Mouse (Mus musculus) mesoderm, embryonic 11.5 days (tissue): ENCODE results near the gene Bcl3.
"Not testable (repeated sequence)": the region's sequence is repeated elsewhere in the genome, so short reads cannot be mapped to it uniquely, and the experiment has no call there.

Experiments used
- DNase-seq: peaks from one replicate; pipeline ENCODE4 v3.0.0-alpha.2; 2012; ENCODE audit warnings: low read depth, low spot score

Bcl3 gene

DNA sequence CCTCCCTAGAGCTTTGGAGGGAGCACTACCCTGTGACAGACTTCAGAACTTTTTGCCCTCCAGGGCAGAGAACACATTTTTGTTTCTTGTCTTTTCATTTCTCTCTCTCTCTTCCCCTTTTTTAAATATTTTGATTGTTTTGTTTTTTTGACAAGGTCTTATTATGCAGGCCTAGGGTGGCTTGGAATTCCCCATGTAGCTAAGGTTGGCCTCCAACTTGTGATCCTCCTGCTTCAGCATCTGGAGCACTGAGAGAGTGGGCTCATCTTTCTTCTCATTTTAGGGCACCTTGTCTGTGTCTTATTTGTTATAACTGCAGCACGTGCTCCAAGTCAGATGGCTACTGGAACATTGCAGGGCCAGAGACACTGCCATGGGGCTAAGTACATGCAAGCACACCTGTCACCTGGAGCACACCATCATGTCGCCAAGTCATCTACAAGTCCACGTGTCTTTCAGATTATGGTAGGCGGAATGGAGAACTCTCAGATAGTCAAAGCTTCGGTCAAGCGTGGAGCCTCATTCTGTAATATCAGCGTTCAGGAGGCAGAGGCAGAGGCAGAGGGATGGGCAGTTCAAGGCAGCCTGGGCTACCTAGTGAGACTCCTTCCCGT is 16.1 kb downstream of the Bcl3 start:
- DNase-seq = no peak

DNA sequence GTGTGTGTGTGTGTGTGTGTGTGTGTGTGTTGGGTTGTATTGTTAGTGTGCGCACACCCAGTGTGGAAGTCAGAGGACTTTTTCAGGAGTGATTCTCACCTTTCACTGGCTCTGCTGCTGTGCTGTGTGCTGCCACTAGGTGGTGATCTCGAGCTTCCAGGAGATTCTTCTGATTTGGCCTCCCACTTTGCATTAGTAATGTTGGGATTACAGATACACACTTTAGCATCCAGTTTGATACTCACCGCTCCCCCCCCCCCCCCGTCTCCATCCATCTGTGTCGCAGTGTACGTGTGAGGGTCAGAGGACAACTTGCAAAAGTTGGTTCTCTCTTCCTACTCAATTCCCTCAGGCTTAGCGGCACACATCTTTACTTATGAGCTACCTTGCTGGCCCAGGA is 19.6 kb downstream of the Bcl3 start:
- peak; percentile 61 for DNase-seq

DNA sequence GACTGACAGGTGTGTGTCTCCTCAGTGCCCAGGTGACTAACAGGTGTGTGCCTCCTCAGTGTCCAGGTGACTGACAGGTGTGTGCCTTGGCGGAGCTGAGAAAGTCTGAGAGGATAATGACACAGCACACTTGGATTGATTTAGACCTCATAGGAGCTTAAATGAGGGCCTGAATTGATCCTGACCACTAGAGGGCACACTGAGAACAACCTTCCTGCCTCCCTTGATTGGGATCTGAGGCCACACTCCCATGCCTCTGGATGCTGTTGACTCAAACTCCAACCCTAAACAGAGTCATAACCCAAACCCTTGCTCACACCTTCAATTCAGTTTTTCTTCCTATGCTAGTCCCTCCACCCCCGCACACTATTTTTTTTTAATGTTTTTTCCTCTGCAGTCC is 21.8 kb downstream of the Bcl3 start:
- peak; percentile 77 for DNase-seq

DNA sequence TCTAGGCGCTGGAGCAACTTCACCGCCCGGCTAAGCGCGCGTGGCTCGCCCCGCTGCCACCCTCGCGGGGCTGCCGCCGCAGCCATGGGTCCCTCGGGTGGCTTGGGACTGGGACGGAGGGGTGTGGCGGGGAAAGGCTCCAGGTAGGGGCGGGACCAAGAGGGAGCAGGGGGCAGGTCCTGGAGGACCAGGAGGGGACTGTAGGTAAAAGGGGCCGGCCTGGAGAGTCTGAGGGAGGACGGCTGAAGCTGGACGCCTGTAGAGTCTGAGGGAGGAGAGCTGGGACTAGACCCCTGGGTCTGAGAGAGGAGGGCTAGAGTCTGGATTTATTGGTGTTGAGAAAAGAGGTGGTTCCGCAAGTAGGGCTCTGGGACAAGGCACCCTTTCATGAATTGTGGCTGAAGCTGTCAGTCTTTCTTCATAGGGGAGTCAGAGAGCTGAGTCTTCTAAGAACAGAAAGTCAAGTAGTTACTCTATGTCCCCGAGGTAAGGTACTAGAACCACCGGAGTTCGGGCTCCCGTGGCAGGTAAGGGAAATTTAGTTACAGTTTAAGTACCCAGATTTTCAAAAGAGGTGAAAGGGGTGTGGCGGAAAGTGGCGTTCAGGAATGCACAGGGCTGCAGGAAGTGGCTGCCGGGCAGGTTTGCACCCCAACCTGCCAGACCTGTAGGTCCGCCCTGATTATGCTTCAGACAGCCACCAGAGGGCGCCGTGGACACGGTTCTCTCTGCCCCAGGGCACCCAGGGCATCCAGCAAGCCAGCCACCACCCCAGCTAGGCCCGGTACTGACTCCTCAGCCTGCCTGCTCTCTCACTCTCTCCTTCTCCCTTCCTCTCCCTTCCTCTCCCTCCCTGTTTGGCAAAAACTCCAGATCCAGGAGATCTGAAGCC is 25.6 kb downstream of the Bcl3 start, which contains the start of gene Cblc:
TSS of gene Cblc (minus strand) at position 113 of the 892 bp plus-strand sequence.
- peak; percentile 80 for DNase-seq

DNA sequence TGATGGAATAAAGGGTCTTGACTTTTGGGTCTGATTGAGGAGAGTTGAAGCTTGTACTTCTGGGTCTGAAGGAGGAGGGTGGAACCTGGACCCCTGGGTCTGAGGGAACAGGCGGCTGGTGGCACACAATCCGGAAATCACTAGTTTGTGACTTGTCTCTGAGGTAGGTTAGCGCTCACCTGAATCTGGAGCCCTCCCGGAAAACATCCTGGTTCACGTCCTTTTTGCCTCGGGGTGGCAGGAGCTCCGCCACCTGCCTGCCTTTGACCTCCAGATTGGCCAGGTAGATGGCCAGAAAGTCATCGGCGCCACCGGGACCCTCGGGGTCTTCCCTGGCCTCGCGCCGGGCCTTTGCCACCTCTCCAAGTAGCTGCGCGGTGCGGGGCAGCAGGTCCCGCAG is 26.3 kb downstream of the Bcl3 start:
- no peak for DNase-seq

DNA sequence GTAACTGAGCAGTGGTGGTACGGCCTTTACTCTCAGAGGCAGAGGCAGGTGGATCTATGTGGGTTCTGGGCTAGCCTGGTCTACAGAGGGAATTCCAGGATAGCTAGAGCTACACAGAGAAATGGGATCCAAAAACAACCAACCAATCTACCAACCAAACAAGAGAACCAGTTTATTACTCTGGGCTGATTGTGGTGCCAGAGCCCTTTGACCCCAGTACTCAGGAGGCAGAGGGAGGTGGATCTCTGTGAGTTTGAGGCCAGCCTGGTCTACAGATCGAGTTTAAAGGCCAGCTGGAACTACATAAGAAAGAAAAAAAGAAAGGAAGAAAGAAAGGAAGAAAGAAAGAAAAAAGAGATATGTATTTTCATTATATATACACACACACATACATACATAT is 27.3 kb downstream of the Bcl3 start:
- no peak for DNase-seq

DNA sequence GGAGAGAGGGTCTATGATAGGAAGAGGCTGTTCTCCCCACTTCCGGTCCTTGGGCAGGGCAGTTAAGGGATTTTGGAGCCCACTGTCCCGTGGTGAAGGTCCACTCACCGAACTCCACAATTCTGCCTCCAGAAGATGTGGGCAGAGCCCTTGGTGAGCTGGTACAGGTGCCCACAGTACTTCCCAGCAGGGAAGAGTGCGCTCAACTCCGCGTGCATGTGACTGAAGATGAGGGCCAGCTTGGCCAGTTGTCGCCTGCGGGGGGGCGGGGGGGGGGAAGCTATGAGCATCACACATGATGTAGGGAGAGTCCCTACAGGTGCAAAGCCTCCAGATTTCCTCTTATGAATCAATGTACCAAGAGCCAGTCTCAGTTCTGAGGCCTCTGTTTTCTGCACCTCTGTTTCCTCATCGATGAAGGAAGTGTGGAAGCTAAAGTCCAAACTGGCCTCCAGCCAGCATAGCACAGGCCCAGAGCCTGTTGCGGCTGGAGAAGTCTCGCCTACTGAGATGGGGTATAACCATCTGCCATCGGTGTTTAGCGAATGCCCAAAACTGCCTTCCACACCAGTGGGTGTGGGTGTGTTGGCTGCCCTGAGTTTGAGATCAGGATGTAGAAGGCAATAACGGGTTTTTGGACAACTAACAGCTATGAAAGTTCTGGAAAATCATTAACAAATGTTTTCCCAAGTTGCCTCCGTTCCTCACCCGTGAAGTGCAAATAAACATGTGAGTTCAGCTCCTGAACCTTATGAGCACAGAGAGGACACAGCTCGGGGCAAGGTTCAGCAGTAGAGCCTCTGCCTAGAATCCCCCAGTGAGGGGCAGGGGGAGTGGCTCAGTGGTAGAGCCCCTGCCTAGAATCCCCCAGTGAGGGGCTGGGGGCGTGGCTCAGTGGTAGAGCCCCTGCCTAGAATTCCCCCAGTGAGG is 29.6 kb downstream of the Bcl3 start:
- DNase-seq = no peak

DNA sequence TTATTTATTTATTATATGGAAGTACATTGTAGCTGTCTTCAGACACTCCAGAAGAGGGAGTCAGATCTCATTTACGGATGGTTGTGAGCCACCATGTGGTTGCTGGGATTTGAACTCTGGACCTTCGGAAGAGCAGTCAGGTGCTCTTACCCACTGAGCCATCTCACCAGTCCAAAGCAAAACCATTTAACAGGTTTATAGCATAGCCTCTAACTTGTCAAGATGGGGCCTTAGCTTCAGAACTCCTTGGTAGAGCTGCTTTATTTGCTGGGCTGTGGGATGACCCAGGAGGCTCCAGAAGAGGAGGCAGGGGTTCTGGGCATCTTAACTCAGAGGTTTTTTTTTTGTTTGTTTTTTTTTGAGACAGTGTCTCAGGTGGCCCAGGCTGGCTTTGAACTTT is 31.1 kb downstream of the Bcl3 start:
- DNase-seq = not testable (repeated sequence)

DNA sequence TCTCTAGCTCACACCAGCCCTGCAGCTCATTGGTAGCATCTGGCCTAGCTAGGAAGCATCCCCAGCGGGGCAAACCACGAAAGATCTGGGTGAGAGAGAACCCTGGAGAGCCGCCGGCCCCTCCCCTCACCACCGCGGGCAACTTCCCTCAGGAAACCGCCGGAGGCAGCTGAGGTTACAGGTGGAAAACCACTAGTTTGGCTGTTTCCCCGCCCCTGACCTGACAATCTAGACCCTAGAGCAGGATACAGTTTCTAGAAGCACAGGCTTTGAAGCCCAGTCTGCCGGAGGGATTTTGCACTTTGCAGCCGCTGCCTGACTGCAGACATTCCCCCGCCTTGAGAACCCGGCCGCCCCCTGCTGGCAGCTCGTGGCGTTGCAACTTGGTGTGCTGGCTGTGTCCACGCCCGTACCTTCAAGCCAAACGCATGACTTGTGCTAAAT is 32.6 kb downstream of the Bcl3 start:
- DNase-seq = peak; percentile 87

DNA sequence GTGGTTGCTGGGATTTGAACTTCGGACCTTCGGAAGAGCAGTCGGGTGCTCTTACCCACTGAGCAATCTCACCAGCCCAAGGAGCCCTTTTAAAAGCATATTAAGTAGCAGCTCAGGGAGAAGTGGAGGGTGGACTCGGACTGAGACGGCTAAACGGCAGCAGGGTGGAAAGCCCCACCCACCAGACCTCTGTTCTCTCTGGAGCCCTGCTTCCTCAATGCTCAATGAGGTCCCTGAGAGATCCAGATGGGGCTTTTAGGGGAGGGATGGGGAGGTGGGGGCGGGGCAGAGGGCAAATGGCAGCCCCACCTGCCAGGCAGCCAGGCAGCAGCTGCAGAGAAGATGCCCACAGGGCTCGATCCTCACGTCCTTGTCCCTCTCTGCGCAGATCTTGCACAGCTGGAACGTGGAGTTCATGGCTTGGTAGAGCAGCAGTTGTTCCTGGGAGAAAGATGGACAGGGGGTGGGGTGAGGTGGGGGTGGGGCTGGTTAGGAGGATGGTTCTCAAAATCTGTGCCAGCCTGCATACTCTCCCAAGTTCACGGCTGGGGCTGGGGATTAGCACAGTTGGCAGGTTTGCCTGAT is 36.6 kb downstream of the Bcl3 start:
- no peak for DNase-seq

DNA sequence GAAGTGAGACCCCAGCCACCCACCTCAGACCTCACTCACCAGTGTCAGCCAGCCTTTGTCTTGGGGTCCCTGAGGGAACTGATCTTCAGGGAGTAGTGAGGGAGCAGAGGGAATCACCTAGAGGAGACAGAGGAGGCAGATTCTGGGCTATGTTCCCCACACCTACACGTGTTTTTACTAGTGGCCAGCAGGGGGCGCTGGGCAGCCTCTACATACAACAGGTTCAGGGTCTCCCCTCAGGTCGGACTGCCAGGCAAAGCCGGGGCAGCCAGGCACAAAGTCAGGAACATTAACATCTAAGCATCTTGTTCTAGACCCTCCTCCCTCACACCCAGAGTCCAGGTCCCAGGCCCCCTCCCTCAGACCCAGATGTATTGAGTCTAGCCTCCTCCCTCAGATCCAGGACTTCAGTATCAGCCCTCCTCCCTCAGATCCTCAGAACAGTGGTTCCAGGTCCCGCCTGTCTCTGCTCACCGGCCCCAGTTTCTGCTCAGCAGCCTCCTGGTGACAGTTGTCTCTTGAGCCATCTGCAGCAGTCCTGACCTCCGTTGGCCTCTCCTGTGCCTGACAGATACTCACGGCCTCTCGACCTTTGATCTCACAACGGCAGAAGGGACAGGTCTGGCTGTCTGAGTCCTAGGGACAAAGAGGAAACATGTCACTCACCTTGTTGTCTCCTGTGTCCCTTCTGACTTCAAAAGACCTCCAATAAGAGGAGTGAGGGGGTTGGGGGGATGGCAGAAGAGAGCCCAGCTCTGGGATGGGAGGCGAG is 37.6 kb downstream of the Bcl3 start:
- no peak for DNase-seq

DNA sequence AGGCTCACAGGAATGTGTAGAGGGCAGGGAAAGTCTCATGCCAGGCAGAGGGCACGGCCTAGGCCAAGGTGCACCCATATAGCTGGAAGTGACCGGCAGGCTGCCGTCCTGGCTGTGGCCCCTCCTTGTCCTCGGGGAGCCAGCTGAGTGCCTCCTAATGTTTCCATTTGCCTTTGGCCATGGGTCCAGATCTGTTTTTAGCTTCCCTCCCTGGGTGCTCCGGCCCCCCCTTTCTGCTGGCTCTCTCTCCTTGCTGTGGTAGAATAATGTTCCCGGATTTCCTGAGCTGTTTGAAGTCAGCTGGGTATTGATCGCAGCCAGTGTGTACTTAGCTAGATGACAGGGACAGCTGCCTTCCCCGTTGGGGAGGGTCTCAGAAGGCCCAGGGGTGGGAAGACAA is 38.9 kb downstream of the Bcl3 start:
- no peak for DNase-seq

DNA sequence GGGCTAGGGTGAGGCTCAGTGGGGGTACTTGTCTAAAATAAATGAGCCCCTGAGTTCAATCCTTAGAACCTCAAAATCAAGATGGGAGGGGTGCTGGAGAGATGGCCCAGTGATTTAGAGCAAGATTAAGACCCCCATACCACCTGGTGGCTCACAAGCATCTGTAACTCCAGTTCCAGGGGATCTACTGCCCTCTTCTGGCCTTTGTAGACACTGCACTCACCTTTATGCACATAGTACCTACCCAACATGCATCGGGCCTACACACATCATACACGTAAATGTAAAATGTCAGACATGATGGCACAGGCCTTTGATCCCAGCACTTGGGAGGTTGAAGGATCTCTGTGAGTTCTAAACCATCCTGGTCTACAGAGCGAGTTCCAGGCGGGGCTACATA is 39.9 kb downstream of the Bcl3 start:
- DNase-seq = no peak

DNA sequence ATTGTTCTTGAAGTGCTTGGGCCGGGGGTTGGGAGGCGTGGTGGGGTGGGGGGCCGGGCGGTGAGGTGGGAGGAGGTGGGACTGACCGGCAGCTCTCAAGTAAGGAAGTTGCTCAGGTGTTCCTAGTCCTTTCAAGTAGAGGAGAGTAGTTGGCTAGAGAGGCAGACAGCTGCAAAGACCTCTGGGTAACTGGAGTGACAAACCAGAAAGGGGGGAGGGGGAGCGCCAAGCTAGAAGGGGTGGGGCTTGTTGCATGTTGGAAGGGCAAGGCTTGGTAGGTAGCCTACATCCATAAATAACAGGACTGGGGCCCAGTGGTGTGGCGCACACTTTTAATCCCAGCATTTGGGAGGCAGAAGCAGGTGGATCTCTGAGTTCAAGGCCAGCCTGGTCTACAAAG is 40.8 kb downstream of the Bcl3 start:
- DNase-seq = no peak

DNA sequence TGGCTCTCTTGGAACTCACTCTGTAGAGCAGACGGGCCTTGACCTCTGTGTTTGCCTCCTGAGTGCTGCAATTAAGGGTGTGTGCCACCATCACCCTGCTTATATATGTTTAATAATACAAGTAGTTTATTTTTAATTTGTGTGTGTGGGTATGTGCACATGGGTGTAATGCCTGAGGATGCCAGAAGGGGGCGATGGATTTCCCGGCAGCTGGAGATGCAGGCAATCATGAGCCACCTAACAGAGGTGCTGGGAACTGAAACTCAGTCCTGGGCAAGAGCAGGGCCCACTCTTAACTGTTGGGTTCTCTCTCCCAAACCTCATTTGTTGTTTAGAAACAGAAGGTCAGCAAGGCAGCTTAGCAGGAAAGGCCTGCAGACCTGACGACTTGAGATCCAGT is 42.7 kb downstream of the Bcl3 start:
- no peak for DNase-seq

DNA sequence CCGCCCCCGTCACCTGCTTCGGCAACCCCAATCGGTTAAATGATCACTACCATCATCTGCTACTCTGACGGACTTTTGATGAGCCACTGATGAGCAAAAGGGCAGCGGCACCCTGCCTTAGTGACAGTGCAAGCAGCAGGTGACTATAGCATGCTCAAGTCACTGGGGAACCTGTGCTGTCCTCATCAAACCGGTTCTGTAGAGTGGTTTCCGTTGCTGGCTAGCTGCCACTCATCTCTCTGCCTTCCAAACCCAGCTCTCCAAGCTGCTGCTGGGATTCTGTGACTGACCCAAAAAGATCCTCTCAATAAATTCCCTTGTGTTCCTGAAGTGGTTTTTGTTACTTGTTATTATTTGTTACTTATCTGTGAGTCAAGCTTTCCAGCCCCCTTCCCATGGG is 43.9 kb downstream of the Bcl3 start:
- no peak for DNase-seq

DNA sequence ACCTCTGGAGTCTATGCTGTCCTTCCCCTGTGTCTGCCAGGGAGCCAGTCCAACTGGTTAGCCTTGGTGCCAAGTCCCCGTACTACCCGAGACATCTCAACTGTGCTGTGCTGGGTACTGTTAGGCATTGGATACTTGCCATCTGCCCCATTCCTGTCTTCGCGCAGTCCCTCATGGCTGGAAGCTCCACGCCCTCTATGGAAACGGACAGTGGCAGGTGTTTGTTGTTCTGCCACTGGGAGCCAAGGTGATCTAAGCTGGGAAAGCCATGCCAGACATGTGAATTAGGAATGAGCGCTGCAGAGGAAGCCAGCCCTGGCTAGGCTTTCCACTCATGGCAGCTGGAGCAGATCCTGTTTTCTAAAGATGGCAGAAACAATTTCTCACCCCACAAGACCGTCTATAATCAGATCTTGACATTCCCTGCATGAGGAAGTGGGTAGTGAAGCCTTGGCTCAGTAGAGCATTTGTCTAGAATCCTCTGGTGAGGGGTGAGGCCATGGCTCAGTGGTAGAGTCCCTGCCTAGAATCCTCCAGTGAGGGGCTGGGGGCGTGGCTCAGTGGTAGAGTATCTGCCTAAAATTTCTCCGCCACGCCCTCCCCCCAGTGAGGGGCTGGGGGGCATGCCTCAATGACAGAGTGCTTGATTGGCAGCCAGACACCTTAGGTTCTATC is 45.4 kb downstream of the Bcl3 start:
- no peak for DNase-seq

DNA sequence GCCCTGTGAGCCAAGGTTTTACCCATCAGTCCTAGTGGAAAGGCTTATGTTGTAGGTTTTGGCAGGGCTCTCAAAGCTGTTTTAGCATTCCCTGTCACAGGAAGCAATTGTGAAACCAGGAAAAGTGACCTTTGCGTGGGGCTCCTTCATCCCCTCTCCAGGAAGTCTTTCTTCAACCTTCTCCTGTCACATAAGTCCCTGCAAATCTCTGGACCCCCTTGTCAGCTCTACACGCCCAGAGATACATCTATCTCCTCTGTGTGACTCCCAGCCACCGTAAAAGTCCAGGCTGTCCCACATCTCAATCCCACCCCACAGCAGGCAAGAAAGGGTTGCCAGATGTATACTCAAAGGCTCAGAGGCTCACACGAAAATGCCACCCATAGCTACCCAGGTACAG is 50.9 kb downstream of the Bcl3 start:
- DNase-seq = no peak

DNA sequence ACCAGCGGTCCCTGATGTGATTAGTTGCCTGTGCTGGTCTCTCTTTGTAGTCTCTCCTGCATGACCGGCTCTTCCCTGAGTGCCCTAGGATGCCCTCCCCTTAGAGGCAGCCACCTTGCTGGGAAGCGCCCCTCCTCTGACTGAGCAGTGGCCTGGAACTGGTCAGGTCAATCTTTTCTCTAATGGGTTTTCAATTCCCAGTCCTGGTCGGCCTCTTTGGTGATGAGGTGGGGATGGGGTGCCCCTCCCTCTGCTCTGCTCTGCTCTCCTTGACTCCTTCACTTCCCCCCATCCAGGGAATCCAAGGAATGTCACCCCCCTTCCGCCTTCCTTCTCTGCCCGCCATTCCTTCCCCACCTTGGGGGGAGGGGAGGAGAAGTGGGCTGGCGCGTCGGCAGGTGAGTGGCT is 51.6 kb downstream of the Bcl3 start, which contains the start of gene Bcam:
TSS of gene Bcam (minus strand) at position 33 of the 408 bp plus-strand sequence.
- DNase-seq = peak; percentile 81

DNA sequence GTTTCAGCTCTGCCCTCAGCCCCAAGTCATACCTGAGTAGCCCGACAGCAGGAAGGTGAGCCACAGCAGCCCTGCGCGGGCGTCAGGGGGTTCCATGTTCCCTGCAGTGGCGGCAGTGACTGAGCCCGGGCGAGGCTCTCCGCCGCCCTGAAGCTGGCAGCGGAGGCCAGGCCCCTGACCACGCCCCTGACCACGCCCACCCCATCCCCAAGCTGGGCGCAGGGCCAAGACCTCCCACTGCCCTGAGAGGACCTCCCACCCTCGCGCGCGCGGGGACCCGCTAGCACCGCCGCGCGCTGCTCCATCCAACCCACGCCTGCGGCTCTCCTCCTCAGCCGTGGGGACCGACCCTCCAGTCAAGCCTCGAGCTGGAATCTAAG is 52.2 kb downstream of the Bcl3 start:
- peak; percentile 87 for DNase-seq
